Mouse (Mus musculus) R1 (cell line): Measurements from ENCODE around the gene Pde1c.

Experiments used
- DNase-seq: peaks from one replicate; pipeline ENCODE4 v3.0.0-alpha.2; 2018; ENCODE audit warnings: low read depth, low spot score

Pde1c gene

GRCm38 (mm10) chr6:56331432-56331831 is 237.5 kb downstream of the Pde1c start:
- no peak for DNase-seq

- no peak for DNase-seq
Measured at GRCm38 (mm10) chr6:56328103-56328502, 240.8 kb downstream of the Pde1c start.

- no peak for DNase-seq
Measured at GRCm38 (mm10) chr6:56322799-56323198, 246.1 kb downstream of the Pde1c start.

GRCm38 (mm10) chr6:56310318-56310717 is 258.6 kb downstream of the Pde1c start:
- DNase-seq, result no peak

GRCm38 (mm10) chr6:56306066-56306465 is 262.8 kb downstream of the Pde1c start:
- no peak for DNase-seq

GRCm38 (mm10) chr6:56292176-56292575 is 276.7 kb downstream of the Pde1c start:
- peak; percentile 75 for DNase-seq

GRCm38 (mm10) chr6:56289307-56289706 is 279.6 kb downstream of the Pde1c start:
- no peak for DNase-seq

- DNase-seq, result no peak
Measured at GRCm38 (mm10) chr6:56284821-56285220, 284.1 kb downstream of the Pde1c start.

- DNase-seq, result no peak
Measured at GRCm38 (mm10) chr6:56275461-56275860, 293.4 kb downstream of the Pde1c start.

- no peak for DNase-seq
Measured at GRCm38 (mm10) chr6:56271741-56272140, 297.2 kb downstream of the Pde1c start.

GRCm38 (mm10) chr6:56264509-56264908 is 304.4 kb downstream of the Pde1c start:
- DNase-seq, result no peak

- DNase-seq, result no peak
Measured at GRCm38 (mm10) chr6:56260118-56260517, 308.8 kb downstream of the Pde1c start.

- DNase-seq, result no peak
Measured at GRCm38 (mm10) chr6:56257555-56258297, 311.2 kb downstream of the Pde1c start.

- DNase-seq, result no peak
Measured at GRCm38 (mm10) chr6:56250091-56250490, 318.8 kb downstream of the Pde1c start.

- no peak for DNase-seq
Measured at GRCm38 (mm10) chr6:56191426-56192140, 377.3 kb downstream of the Pde1c start.

GRCm38 (mm10) chr6:56176485-56176884 is 392.4 kb downstream of the Pde1c start:
- no peak for DNase-seq

- no peak for DNase-seq
Measured at GRCm38 (mm10) chr6:56172172-56172571, 396.7 kb downstream of the Pde1c start.

GRCm38 (mm10) chr6:56168736-56169135 is 400.2 kb downstream of the Pde1c start:
- no peak for DNase-seq

- no peak for DNase-seq
Measured at GRCm38 (mm10) chr6:56158217-56158616, 410.7 kb downstream of the Pde1c start.

GRCm38 (mm10) chr6:56156836-56157235 is 412.1 kb downstream of the Pde1c start:
- no peak for DNase-seq

- no peak for DNase-seq
Measured at GRCm38 (mm10) chr6:56130493-56131159, 438.3 kb downstream of the Pde1c start.

GRCm38 (mm10) chr6:56099520-56100101 is 469.3 kb downstream of the Pde1c start:
- DNase-seq, result no peak
